Mouse (Mus musculus) natural killer cell, adult 2 months (primary cell): ENCODE data around the gene D130043K22Rik.

Source experiments
- DNase-seq, 2 experiments: peaks; one replicate each; pipeline ENCODE4 v3.0.0; 2022; ENCODE audit warnings: low spot score in 2 of 2

Gene D130043K22Rik

GRCm38 (mm10) chr13:24947158-24947557, 102.2 kb downstream of the D130043K22Rik start:
- DNase-seq: no peak

DNA sequence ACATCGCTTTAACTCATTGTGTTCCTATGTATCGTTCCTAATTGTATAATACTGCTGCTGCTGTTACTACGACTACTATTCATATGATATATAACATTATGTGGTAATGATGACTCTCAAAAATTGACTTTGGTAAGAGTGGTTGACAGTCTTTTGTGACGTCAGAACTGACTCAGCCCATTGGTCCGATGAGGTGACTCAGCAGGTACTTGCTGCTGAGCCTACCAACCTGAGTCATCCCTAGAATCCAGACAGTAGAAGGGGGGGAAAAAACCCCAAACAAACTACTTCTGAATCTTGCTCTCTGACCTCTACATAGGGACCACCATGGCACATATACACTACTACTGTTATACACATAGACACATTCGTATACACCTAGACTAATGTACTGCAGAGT, 103.9 kb downstream of the D130043K22Rik start:
- DNase-seq: no peak
